Mouse (Mus musculus) ovary, postnatal 36 days (tissue): Measurements from ENCODE around the gene Arid3c.
"Not testable (repeated sequence)": the region's sequence is repeated elsewhere in the genome, so short reads cannot be mapped to it uniquely, and the experiment has no call there.

ENCODE experiments used
- DNase-seq: peaks from one replicate; pipeline ENCODE4 v3.0.0; 2022; ENCODE audit warnings: low spot score, mixed read lengths

Gene Arid3c

GRCm38 (mm10) chr4:41705922-41706754, 24.8 kb downstream of the Arid3c start:
- no peak for DNase-seq

GRCm38 (mm10) chr4:41704651-41705050, 26.3 kb downstream of the Arid3c start:
- DNase-seq = no peak

- DNase-seq = not testable (repeated sequence)
These were observed 28.7 kb downstream of the Arid3c start for GRCm38 (mm10) chr4:41702226-41702625.

GRCm38 (mm10) chr4:41700224-41700623, 30.7 kb downstream of the Arid3c start:
- DNase-seq = not testable (repeated sequence)

GRCm38 (mm10) chr4:41699783-41700182, 31.2 kb downstream of the Arid3c start, which contains the start of gene Il11ra1:
Gene Il11ra1, plus strand, starts transcription at chr4:41699989.
- not testable (repeated sequence) for DNase-seq

- DNase-seq = peak; percentile 45
These were observed 32.4 kb downstream of the Arid3c start for GRCm38 (mm10) chr4:41698421-41699016.

GRCm38 (mm10) chr4:41696930-41697841, 33.8 kb downstream of the Arid3c start, which contains the start of gene Cntfr:
Gene Cntfr, minus strand, starts transcription at chr4:41697089.
- peak; percentile 81 for DNase-seq

- not testable (repeated sequence) for DNase-seq
These were observed 34.5 kb downstream of the Arid3c start for GRCm38 (mm10) chr4:41696452-41696851.

GRCm38 (mm10) chr4:41695800-41696199, 35.1 kb downstream of the Arid3c start:
- DNase-seq = not testable (repeated sequence)

- DNase-seq = not testable (repeated sequence)
These were observed 37.4 kb downstream of the Arid3c start for GRCm38 (mm10) chr4:41693511-41693910.

GRCm38 (mm10) chr4:41690014-41690413, 40.9 kb downstream of the Arid3c start:
- DNase-seq = not testable (repeated sequence)

- DNase-seq = not testable (repeated sequence)
These were observed 42.4 kb downstream of the Arid3c start for GRCm38 (mm10) chr4:41688562-41688961.

GRCm38 (mm10) chr4:41685882-41686492, 45.0 kb downstream of the Arid3c start:
- not testable (repeated sequence) for DNase-seq

GRCm38 (mm10) chr4:41684931-41685453, 46.0 kb downstream of the Arid3c start:
- DNase-seq = not testable (repeated sequence)

- not testable (repeated sequence) for DNase-seq
These were observed 46.6 kb downstream of the Arid3c start for GRCm38 (mm10) chr4:41684131-41684930.

- DNase-seq = not testable (repeated sequence)
These were observed 47.6 kb downstream of the Arid3c start for GRCm38 (mm10) chr4:41683303-41683702.

GRCm38 (mm10) chr4:41682789-41683188, 48.2 kb downstream of the Arid3c start:
- no peak for DNase-seq

- DNase-seq = no peak
These were observed 49.0 kb downstream of the Arid3c start for GRCm38 (mm10) chr4:41681947-41682346.

GRCm38 (mm10) chr4:41681176-41681575, 49.8 kb downstream of the Arid3c start:
- no peak for DNase-seq

GRCm38 (mm10) chr4:41679291-41679690, 51.7 kb downstream of the Arid3c start:
- no peak for DNase-seq
